In genomic region chr11:77462283-77463100, GRCm38 (mm10) we compare ENCODE assay signal across 8 mouse cellular contexts. TPM values are rescaled to one million over a fixed set of nuclear protein-coding genes. Genes with fewer than 3 reads are reported as not detected.
DNase-seq lines count a peak whose midpoint lies in the region; ATAC-seq and TF ChIP-seq lines count a peak whose summit lies in the region.

TSS of gene Coro6 (plus strand) at chr11:77462411.

- no peak for TF ChIP-seq EP300 in liver, embryonic 14.5 days (IDR thresholded peaks at IDR 0.05; ENCODE audit: low read depth)

- peaks cover 57% of the 10 kb centered on the region for H3K27me3 ChIP-seq in liver, embryonic 14.5 days (ENCODE audit: control insufficient read depth, insufficient read depth, low read length)

- H3K9me3 ChIP-seq in liver, embryonic 14.5 days (ENCODE audit: control insufficient read depth, low read length): no peaks in the 10 kb centered on the region

- peak; percentile 48 for DNase-seq in right cerebral cortex, postnatal 14 days
- DNase-seq in right cerebral cortex, postnatal 36 days (ENCODE audit: low spot score in 2 of 2): no peak
- peak; percentile 74 for DNase-seq in embryo, embryonic 10 days (ENCODE audit: low spot score)
- peak; percentile 99 for DNase-seq in heart, adult 11 months
- DNase-seq in kidney, adult 18-20 months: peak; percentile 85
- no peak for DNase-seq in liver, embryonic 14.5 days (ENCODE audit: low read depth in 3 of 3, low spot score in 3 of 3)
- peak; percentile 38 for DNase-seq in naive thymus-derived CD4-positive, alpha-beta T cell, adult 2 months (ENCODE audit: low read depth)
- DNase-seq in yolk sac, embryonic 10.5 days (ENCODE audit: low spot score): peak; percentile 80

- no peaks in the 10 kb centered on the region for H3K4me1 ChIP-seq in liver, embryonic 14.5 days (replicated peaks; ENCODE audit: control insufficient read depth in 2 of 2, insufficient read depth in 2 of 2, low read length in 1 of 2)

- under 1% methylated on average over 66 of the region's 73 CpGs for WGBS in liver, embryonic 14.5 days (ENCODE audit: insufficient replicate concordance)

- H3K9ac ChIP-seq in liver, embryonic 14.5 days (replicated peaks): no peak within 1 kb of the TSS; the same call in 1 of the 2 replicates

- TF ChIP-seq CTCF in liver, embryonic 14.5 days (IDR thresholded peaks at IDR 0.05; ENCODE audit: low read depth): no peak

- peak within 1 kb of the TSS; percentile 47 to 54 for H3K4me3 ChIP-seq in liver, embryonic 14.5 days (ENCODE audit: insufficient read depth in 1 of 2, low read depth in 2 of 2, low read length in 2 of 2)

- H3K4me2 ChIP-seq in liver, embryonic 14.5 days (ENCODE audit: low read depth): peak within 1 kb of the TSS; percentile 72

- H3K27ac ChIP-seq in liver, embryonic 14.5 days: no peak within 1 kb of the TSS

- ATAC-seq in liver, embryonic 14.5 days (ENCODE audit: insufficient read depth): 0 out of 2 replicates have a peak, but pooled peaks have one; percentile 26

- no peaks in the 10 kb centered on the region for H3K36me3 ChIP-seq in liver, embryonic 14.5 days (replicated peaks; ENCODE audit: control insufficient read depth, insufficient read depth, low read depth)

RNA-seq across cellular contexts. Expression of gene Coro6, which starts in this region (rescaled TPM):
- polyA plus RNA-seq in liver, embryonic 14.5 days (2012; rRNA removed): 0.10 and 0.15 TPM in 2 replicates
- polyA plus RNA-seq in liver, embryonic 14.5 days (2014; fragmentation: Nextera tagmentation; extraction: Ambion mirVana): 0.08 and 0.19 TPM in 2 replicates

Comparison
In these comparisons a context has a peak if more than half of its experiments do, and no peak if none do; other contexts are left out.
1. DNase-seq: peak in right cerebral cortex, postnatal 14 days (single experiment), embryo, embryonic 10 days (single experiment), heart, adult 11 months (single experiment), kidney, adult 18-20 months (single experiment), naive thymus-derived CD4-positive, alpha-beta T cell, adult 2 months (single experiment) and yolk sac, embryonic 10.5 days (single experiment); none in right cerebral cortex, postnatal 36 days (0 of 2) and liver, embryonic 14.5 days (0 of 3).
2. Peak in ATAC-seq, H3K4me3 ChIP-seq and H3K4me2 ChIP-seq in liver, embryonic 14.5 days; RNA of the gene not detected or under 1 TPM.